Mouse (Mus musculus): ENCODE results near the gene Bmi1.

GRCm38 (mm10) chr2:18698663-18699385, 22.0 kb downstream of the Bmi1 start:
- TF ChIP-seq POLR2A (IDR thresholded peaks at IDR 0.05; ENCODE audit: insufficient read length, low read depth) (no peak), MYOD1 (IDR thresholded peaks at IDR 0.05; ENCODE audit: control insufficient read depth in 1 of 3, insufficient read length in 2 of 3, low read depth in 2 of 3) (no peak), USF1 (IDR thresholded peaks at IDR 0.05; ENCODE audit: low read depth) (no peak)

Data from myocyte (in vitro differentiated cells).